Mouse (Mus musculus): Measurements from ENCODE around the gene Shd.

GRCm38 (mm10) chr17:56008356-56009087 lies 38.3 kb downstream of the Shd start:
- TF ChIP-seq POLR2A (IDR thresholded peaks at IDR 0.05; ENCODE audit: borderline replicate concordance, control insufficient read depth, low read depth, low read length): no peak
- no peak for TF ChIP-seq CTCF (IDR thresholded peaks at IDR 0.05; ENCODE audit: control insufficient read depth, insufficient read depth, low read length)
